Mouse (Mus musculus): Measurements from ENCODE around the gene Lmna. TPM values are rescaled to one million over a fixed set of nuclear protein-coding genes. Genes with fewer than 3 reads are reported as not detected.

Lmna gene
- polyA plus RNA-seq, 1 experiment from 2014 or later = 267 TPM

DNA sequence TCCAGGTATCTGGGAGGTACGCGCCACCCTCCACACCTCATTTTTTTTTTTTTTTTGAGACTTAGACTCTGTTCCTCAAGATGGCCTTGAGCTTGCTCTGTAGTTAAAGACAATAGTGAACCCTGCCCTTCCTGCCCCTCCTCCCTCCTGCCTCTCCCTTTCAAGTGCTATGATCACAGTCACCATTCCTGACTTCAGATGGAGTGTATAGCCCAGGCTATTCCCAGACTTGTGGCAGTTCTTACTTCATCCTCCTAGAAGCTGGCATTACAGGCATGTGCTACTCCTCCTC lies 5.3 kb upstream of the Lmna start:
- no peak for TF ChIP-seq EP300 (optimal IDR thresholded peaks at IDR 0.05)
- no peak for TF ChIP-seq CTCF (IDR thresholded peaks at IDR 0.05; ENCODE audit: low read depth)
- H3K27me3 ChIP-seq (ENCODE audit: control insufficient read depth, insufficient read depth, low read length) = no peaks in the 10 kb centered on the region
- no peaks in the 10 kb centered on the region for H3K9me3 ChIP-seq (ENCODE audit: control insufficient read depth, low read length)
- WGBS = 69% methylated on average over 2 of the region's 2 CpGs
- no peak overlapping the region for H3K9ac ChIP-seq (ENCODE audit: low read length)
- peak overlapping the region; percentile 61; the same call in 1 of the 2 replicates for H3K27ac ChIP-seq (replicated peaks)
- peaks cover 18% of the 10 kb centered on the region for H3K4me1 ChIP-seq (replicated peaks; ENCODE audit: control insufficient read depth, insufficient read depth)
- H3K36me3 ChIP-seq (ENCODE audit: control insufficient read depth, insufficient read depth, low read length) = no peaks in the 10 kb centered on the region
- no peak for ATAC-seq (ENCODE audit: low FRiP score, low TSS enrichment)
- no peak for DNase-seq (ENCODE audit: low spot score)
- H3K4me3 ChIP-seq (ENCODE audit: low read depth, low read length) = no peak overlapping the region
- H3K4me2 ChIP-seq (replicated peaks; ENCODE audit: low read depth) = no peak overlapping the region

- DNase-seq (ENCODE audit: low spot score) (peak; percentile 38), ATAC-seq (ENCODE audit: low FRiP score, low TSS enrichment) (no peak)
- 64% methylated on average over 10 of the region's 10 CpGs for WGBS
- Histone ChIP-seq H3K36me3 (ENCODE audit: control insufficient read depth, insufficient read depth, low read length) (no peaks in the 10 kb centered on the region), H3K4me2 (replicated peaks; ENCODE audit: low read depth) (no peak overlapping the region), H3K4me3 (ENCODE audit: low read depth, low read length) (no peak overlapping the region), H3K27ac (replicated peaks) (peak overlapping the region; percentile 61), H3K27me3 (ENCODE audit: control insufficient read depth, insufficient read depth, low read length) (no peaks in the 10 kb centered on the region), H3K9ac (ENCODE audit: low read length) (no peak overlapping the region), H3K4me1 (replicated peaks; ENCODE audit: control insufficient read depth, insufficient read depth) (peaks cover 18% of the 10 kb centered on the region), H3K9me3 (ENCODE audit: control insufficient read depth, low read length) (no peaks in the 10 kb centered on the region)
- TF ChIP-seq CTCF (IDR thresholded peaks at IDR 0.05; ENCODE audit: low read depth) (no peak), EP300 (optimal IDR thresholded peaks at IDR 0.05) (no peak)
Measured at GRCm38 (mm10) chr3:88514231-88515094, 4.7 kb upstream of the Lmna start.

DNA sequence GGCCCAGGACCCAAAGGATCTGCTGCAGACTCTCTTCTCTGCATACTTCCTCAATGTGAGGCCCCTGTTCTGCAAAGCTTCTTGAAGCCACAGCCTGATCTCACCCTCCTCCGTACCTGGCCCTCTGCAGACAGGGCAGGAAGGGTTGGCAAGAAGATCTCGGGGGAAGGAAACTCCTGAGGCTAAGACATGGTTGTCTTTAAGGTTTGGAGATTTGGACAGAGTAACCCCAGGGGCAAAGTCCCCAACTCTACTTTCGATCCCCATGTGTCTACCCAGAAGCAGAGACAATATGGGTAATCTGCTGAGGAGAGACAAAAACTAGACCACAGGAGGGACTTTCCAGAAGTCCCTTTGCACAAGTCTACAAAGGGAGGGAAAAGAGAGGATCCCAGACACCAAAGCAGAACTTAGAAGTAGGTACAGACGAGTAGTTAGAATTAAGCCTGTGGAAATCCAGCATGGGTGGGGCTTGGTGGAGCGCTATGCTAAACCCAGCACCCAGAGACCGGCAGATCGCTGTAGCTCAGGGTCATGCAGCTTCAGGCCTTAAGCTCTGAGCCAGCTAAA lies 3.9 kb upstream of the Lmna start:
- DNase-seq (ENCODE audit: low spot score) (no peak), ATAC-seq (ENCODE audit: low FRiP score, low TSS enrichment) (no peak)
- 55% methylated on average over 7 of the region's 7 CpGs for WGBS
- H3K27me3 ChIP-seq (ENCODE audit: control insufficient read depth, insufficient read depth, low read length) = no peaks in the 10 kb centered on the region
- peaks cover 21% of the 10 kb centered on the region for H3K4me1 ChIP-seq (replicated peaks; ENCODE audit: control insufficient read depth, insufficient read depth)
- H3K9me3 ChIP-seq (ENCODE audit: control insufficient read depth, low read length) = no peaks in the 10 kb centered on the region
- H3K4me3 ChIP-seq (ENCODE audit: low read depth, low read length) = no peak overlapping the region
- H3K4me2 ChIP-seq (replicated peaks; ENCODE audit: low read depth) = no peak overlapping the region
- no peak for TF ChIP-seq EP300 (optimal IDR thresholded peaks at IDR 0.05)
- TF ChIP-seq CTCF (IDR thresholded peaks at IDR 0.05; ENCODE audit: low read depth) = no peak
- no peak overlapping the region for H3K9ac ChIP-seq (ENCODE audit: low read length)
- no peaks in the 10 kb centered on the region for H3K36me3 ChIP-seq (ENCODE audit: control insufficient read depth, insufficient read depth, low read length)
- H3K27ac ChIP-seq (replicated peaks) = peak overlapping the region; percentile 61

GRCm38 (mm10) chr3:88512896-88513545 lies 3.3 kb upstream of the Lmna start:
- Histone ChIP-seq H3K4me2 (replicated peaks; ENCODE audit: low read depth) (no peak overlapping the region), H3K9ac (ENCODE audit: low read length) (no peak overlapping the region), H3K27ac (replicated peaks) (peak overlapping the region; percentile 81), H3K36me3 (ENCODE audit: control insufficient read depth, insufficient read depth, low read length) (no peaks in the 10 kb centered on the region), H3K4me3 (ENCODE audit: low read depth, low read length) (no peak overlapping the region), H3K4me1 (replicated peaks; ENCODE audit: control insufficient read depth, insufficient read depth) (peaks cover 21% of the 10 kb centered on the region), H3K27me3 (ENCODE audit: control insufficient read depth, insufficient read depth, low read length) (no peaks in the 10 kb centered on the region), H3K9me3 (ENCODE audit: control insufficient read depth, low read length) (no peaks in the 10 kb centered on the region)
- DNase-seq (ENCODE audit: low spot score) (peak; percentile 40), ATAC-seq (ENCODE audit: low FRiP score, low TSS enrichment) (no peak)
- TF ChIP-seq EP300 (optimal IDR thresholded peaks at IDR 0.05) (no peak), CTCF (IDR thresholded peaks at IDR 0.05; ENCODE audit: low read depth) (no peak)
- WGBS = 37% methylated on average over 11 of the region's 15 CpGs

DNA sequence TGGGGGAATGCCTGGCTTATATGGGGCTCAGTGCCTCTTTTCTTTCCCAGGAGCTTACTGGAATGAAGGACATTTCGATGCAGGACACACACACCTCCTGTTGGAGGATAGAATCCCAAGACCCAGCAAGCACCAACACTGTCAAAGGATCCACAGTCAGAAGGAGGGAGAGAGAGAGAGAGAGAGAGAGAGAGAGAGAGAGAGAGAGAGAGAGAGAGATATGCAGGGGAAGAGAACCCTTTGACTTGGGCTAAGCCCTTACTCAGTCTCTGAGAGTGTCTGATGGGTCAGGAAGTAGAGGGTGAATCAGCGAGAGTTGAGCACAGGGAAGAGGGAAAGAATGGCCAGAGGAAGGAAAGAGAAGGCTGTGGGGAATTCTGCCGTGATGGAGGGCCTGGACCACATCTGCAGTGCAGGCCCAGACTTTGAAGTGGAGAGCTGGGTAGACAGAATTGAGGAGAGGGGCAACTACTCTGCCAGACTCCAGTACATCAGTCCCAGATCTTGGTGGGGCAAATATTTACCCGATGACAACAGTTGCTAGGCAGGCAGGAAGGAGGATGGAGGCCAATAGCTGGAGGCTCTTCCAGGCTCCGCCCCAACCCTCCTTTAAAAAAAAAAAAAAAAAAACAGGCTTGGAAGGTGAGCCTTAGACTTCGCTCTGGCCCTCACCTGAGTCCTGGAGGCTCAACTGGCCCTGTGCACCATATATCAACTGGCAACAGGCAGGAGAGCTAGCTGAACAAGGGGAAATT lies 2.6 kb upstream of the Lmna start:
- DNase-seq (ENCODE audit: low spot score) (peak; percentile 33), ATAC-seq (ENCODE audit: low FRiP score, low TSS enrichment) (no peak)
- H3K4me1 ChIP-seq (replicated peaks; ENCODE audit: control insufficient read depth, insufficient read depth) = peaks cover 21% of the 10 kb centered on the region
- H3K27me3 ChIP-seq (ENCODE audit: control insufficient read depth, insufficient read depth, low read length) = no peaks in the 10 kb centered on the region
- H3K4me3 ChIP-seq (ENCODE audit: low read depth, low read length) = no peak overlapping the region
- H3K9ac ChIP-seq (ENCODE audit: low read length) = no peak overlapping the region
- 39% methylated on average over 6 of the region's 6 CpGs for WGBS
- no peaks in the 10 kb centered on the region for H3K9me3 ChIP-seq (ENCODE audit: control insufficient read depth, low read length)
- H3K36me3 ChIP-seq (ENCODE audit: control insufficient read depth, insufficient read depth, low read length) = no peaks in the 10 kb centered on the region
- no peak overlapping the region for H3K4me2 ChIP-seq (replicated peaks; ENCODE audit: low read depth)
- peak overlapping the region; percentile 81 for H3K27ac ChIP-seq (replicated peaks)
- no peak for TF ChIP-seq EP300 (optimal IDR thresholded peaks at IDR 0.05)
- no peak for TF ChIP-seq CTCF (IDR thresholded peaks at IDR 0.05; ENCODE audit: low read depth)

Measured in stomach, postnatal 0 days (tissue).